Mouse (Mus musculus) gastrocnemius, adult 2 months (tissue): Measurements from ENCODE around the gene Igf2bp2. TPM values are rescaled to one million over a fixed set of nuclear protein-coding genes. Genes with fewer than 3 reads are reported as not detected.

Experiments
- DNase-seq: peaks from one replicate; pipeline ENCODE4 v3.0.0; 2022
- H3K27ac ChIP-seq: fragments of 200-600 bp; 2 replicates; pipeline ENCODE4 v1.8.1; 2022; ENCODE audit warnings: mild to moderate bottlenecking
- H3K4me3 ChIP-seq: fragments of 200-600 bp; 2 replicates; pipeline ENCODE4 v1.8.1; 2022; ENCODE audit warnings: mild to moderate bottlenecking, moderate library complexity
- CTCF ChIP-seq: fragments of 200-600 bp; IDR thresholded peaks from 2 replicates; pipeline ENCODE4 v1.8.1; 2022; ENCODE audit warnings: antibody characterized with exemption, mild to moderate bottlenecking, moderate library complexity
- intact Hi-C: fragments of 180-260 bp; cut with DNase I; formaldehyde crosslinking; loops from one replicate; pipeline ENCODE4 v1.15.1; 2025
- total RNA-seq, 2 experiments: library from RNA; stranded (reverse); gene quantifications; 2 replicates each; pipeline ENCODE4 v1.2.3; 2021

Igf2bp2 gene
- total RNA-seq, 2 experiments from 2014 or later: 1.3 to 5.2 TPM

DNA sequence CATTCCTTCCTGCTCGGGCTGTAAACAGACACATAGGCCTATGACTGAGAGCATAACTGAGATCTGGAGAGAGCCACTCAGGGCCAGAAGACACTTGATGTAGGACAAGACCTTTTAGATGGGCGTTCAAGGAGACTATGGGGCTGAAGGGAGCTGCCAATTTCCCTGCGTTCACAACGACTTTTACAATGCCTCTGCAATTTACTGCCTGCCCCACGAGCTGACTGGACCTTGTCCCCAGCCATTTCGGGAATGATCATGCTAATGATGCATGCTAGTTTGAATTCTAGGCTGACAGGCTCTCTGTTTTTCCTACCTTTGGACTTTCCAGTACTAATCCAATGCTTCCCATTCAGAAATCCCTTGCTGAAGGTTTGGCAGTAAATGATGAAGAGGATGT, 22.2 kb downstream of the Igf2bp2 start:
- no peak for DNase-seq
- intact Hi-C loops: no loop called here
- Histone ChIP-seq H3K4me3 (no peak overlapping the region), H3K27ac (no peak overlapping the region)
- no peak for TF ChIP-seq CTCF

DNA sequence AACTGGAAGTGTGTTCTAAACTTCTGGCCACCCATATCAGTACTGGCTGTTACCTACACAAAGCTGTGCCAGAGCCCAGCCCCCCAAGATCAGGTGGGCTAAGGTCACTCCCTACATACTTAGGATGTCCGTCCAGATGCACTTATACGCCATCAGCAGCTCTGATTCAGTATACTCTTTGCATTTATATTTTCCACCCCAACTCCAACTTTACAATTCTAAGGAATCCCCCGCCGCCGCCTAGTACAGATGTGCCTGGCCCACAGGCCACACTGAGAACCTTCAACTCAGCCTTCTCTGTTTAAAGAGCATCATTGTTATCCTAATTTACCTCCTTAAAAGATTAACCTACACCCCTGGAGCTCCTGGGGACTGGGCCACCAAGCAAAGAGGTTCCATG, 23.3 kb downstream of the Igf2bp2 start:
- TF ChIP-seq CTCF: no peak
- intact Hi-C loops: no loop called here
- DNase-seq: no peak
- Histone ChIP-seq H3K4me3 (no peak overlapping the region), H3K27ac (no peak overlapping the region)

GRCm38 (mm10) chr16:22136198-22136597, 26.9 kb downstream of the Igf2bp2 start:
- Histone ChIP-seq H3K27ac (no peak overlapping the region), H3K4me3 (no peak overlapping the region)
- TF ChIP-seq CTCF: no peak
- intact Hi-C loops: no loop called here
- no peak for DNase-seq

GRCm38 (mm10) chr16:22131321-22131720, 31.8 kb downstream of the Igf2bp2 start:
- TF ChIP-seq CTCF: no peak
- Histone ChIP-seq H3K27ac (no peak overlapping the region), H3K4me3 (no peak overlapping the region)
- DNase-seq: no peak
- intact Hi-C loops: no loop called here

- no peak for DNase-seq
- Histone ChIP-seq H3K27ac (no peak overlapping the region), H3K4me3 (no peak overlapping the region)
- intact Hi-C loops: no loop called here
- TF ChIP-seq CTCF: no peak
Measured at GRCm38 (mm10) chr16:22129511-22129910, 33.6 kb downstream of the Igf2bp2 start.

DNA sequence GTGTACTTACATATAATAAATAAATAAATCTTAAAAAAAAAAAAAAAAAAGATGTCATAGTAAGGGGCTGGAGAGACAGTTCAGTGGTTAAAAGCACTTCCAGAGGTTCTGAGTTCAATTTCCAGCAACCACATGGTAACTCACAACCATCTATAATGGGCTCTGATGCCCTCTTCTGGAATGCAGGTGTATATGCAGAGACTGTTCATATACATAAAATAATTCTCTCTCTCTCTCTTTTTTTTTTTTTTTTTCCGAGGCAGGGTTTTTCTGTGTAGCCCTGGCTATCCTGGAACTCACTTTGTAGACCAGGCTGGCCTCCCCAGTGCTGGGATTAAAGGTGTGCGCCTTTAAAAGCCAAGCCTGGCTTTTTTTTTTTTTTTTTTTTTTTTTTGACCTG, 34.5 kb downstream of the Igf2bp2 start:
- intact Hi-C loops: no loop called here
- DNase-seq: no peak
- H3K4me3 ChIP-seq: no peak overlapping the region
- no peak; the same call in 1 of the 2 replicates for TF ChIP-seq CTCF
- no peak overlapping the region for H3K27ac ChIP-seq

GRCm38 (mm10) chr16:22127806-22128205, 35.3 kb downstream of the Igf2bp2 start:
- intact Hi-C loops: no loop called here
- DNase-seq: no peak
- peak; percentile 20; the same call in 1 of the 2 replicates for TF ChIP-seq CTCF
- Histone ChIP-seq H3K27ac (no peak overlapping the region), H3K4me3 (no peak overlapping the region)

DNA sequence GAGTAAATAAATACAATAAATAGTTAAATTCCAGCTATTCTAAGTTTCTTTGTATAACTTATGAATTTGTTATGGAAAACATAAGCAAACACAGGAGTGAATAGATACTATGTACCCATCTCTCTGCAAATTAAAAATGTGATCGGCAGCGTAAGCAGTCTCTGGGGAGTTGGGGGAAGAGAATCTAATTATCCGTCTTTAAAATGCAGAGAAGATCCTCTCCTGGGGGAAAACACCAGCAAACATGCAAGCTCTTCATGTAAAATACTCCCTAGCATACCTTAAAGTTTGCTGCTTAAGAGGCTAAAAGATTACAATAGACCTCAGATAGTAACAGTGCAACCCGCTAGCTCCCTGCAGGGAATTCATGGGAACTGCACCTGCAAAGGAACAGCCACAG, 36.2 kb downstream of the Igf2bp2 start:
- Histone ChIP-seq H3K4me3 (no peak overlapping the region), H3K27ac (no peak overlapping the region)
- TF ChIP-seq CTCF: no peak
- DNase-seq: no peak
- intact Hi-C loops: no loop called here

GRCm38 (mm10) chr16:22124325-22124918, 38.7 kb downstream of the Igf2bp2 start:
- no peak for DNase-seq
- Histone ChIP-seq H3K27ac (no peak overlapping the region), H3K4me3 (no peak overlapping the region)
- intact Hi-C loops: loop anchor here (5.0 kb wide), 2 partner anchors 138 to 287 kb away; no protein-coding TSS in a partner anchor
- TF ChIP-seq CTCF: no peak

GRCm38 (mm10) chr16:22123658-22124057, 39.4 kb downstream of the Igf2bp2 start:
- peak; percentile 90 for TF ChIP-seq CTCF
- Histone ChIP-seq H3K27ac (no peak overlapping the region), H3K4me3 (no peak overlapping the region)
- DNase-seq: peak; percentile 75
- intact Hi-C loops: loop anchor here (2.0 to 5.0 kb wide), 3 partner anchors 15 to 286 kb away; no protein-coding TSS in a partner anchor

- TF ChIP-seq CTCF: no peak
- H3K27ac ChIP-seq: no peak overlapping the region
- DNase-seq: peak; percentile 31
- no peak overlapping the region; the same call in 1 of the 2 replicates for H3K4me3 ChIP-seq
- intact Hi-C loops: loop anchor here (5.0 kb wide), 2 partner anchors 141 to 284 kb away; no protein-coding TSS in a partner anchor
Measured at GRCm38 (mm10) chr16:22121109-22121508, 42.0 kb downstream of the Igf2bp2 start.

DNA sequence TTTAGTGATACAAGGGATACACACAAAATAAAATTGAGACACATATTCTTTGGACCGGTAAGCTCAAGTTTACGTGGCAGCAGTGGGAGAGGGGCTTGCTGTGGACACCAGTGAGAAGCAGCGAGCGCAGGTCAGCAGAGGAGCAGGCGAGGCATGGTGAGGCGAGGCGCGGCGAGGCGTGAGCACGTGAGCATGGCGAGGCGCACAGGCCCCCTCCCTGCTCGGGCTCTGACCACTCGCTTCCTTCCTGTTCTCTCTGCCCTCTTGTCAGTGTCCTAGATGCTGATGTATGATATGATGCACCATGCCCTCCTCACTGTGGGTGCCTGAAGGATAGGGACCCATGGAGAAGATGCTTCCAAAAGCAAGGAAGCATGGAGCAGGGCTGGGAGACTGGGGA, 43.6 kb downstream of the Igf2bp2 start:
- H3K27ac ChIP-seq: peak overlapping the region; percentile 79
- intact Hi-C loops: no loop called here
- DNase-seq: no peak
- TF ChIP-seq CTCF: no peak
- H3K4me3 ChIP-seq: peak overlapping the region; percentile 38

- H3K4me3 ChIP-seq: peak overlapping the region; percentile 38
- H3K27ac ChIP-seq: peak overlapping the region; percentile 79
- peak; percentile 33 for DNase-seq
- no peak for TF ChIP-seq CTCF
- intact Hi-C loops: no loop called here
Measured at GRCm38 (mm10) chr16:22118716-22119501, 44.2 kb downstream of the Igf2bp2 start.

DNA sequence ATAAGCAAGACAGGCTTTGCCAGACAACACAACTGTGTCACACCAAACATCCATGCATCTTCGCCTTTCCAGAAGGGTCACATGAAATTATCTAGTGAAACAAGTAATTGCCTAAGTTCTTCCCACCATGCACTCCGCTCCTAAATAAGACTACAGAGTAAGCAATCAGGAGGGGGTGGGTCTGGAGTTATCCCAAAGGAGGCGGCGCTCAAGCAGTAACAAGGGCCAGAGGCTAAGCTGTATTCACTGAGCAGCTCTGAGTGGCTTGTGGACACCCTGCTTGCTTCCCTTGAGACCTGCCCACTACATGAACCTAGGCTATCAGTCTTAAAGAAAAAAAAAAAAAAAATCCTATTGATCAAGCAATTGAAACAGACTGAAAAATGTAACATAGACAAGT, 44.9 kb downstream of the Igf2bp2 start:
- peak; percentile 25 for DNase-seq
- Histone ChIP-seq H3K4me3 (no peak overlapping the region), H3K27ac (peak overlapping the region; percentile 79)
- intact Hi-C loops: no loop called here
- no peak for TF ChIP-seq CTCF
